Mouse (Mus musculus) thymus, adult 2 months (tissue): ENCODE data around the gene Abr. TPM values are rescaled to one million over a fixed set of nuclear protein-coding genes. Genes with fewer than 3 reads are reported as not detected.

ENCODE experiments used
- DNase-seq: peaks from one replicate; pipeline ENCODE4 v3.0.0; 2021
- H3K27ac ChIP-seq: fragments of 200-500 bp; 2 replicates; pipeline ENCODE4 v1.5.1; 2012; ENCODE audit warnings: low read length, control low read depth; ENCODE audit not compliant: control insufficient read depth, insufficient read depth
- H3K27me3 ChIP-seq: fragments of 200-500 bp; 2 replicates; pipeline ENCODE4 v1.6.1; 2012; ENCODE audit warnings: mild to moderate bottlenecking, low read length, moderate library complexity, mixed read lengths; ENCODE audit not compliant: control insufficient read depth, insufficient read depth
- H3K36me3 ChIP-seq: fragments of 200-500 bp; 2 replicates; pipeline ENCODE4 v1.6.1; 2012; ENCODE audit warnings: mild to moderate bottlenecking, low read length, moderate library complexity; ENCODE audit not compliant: control insufficient read depth, insufficient read depth
- H3K4me1 ChIP-seq: fragments of 200-500 bp; replicated peaks from 2 replicates; pipeline ENCODE4 v1.6.1; 2012; ENCODE audit warnings: low read length; ENCODE audit not compliant: control insufficient read depth, insufficient read depth
- H3K4me3 ChIP-seq: fragments of 200-500 bp; 2 replicates; pipeline ENCODE4 v1.5.1; 2012; ENCODE audit warnings: mild to moderate bottlenecking, low read length, control low read depth, moderate library complexity; ENCODE audit not compliant: control insufficient read depth, insufficient read depth
- CTCF ChIP-seq: fragments of 200-500 bp; IDR thresholded peaks from 2 replicates; pipeline ENCODE4 v1.5.1; 2012; ENCODE audit warnings: mild to moderate bottlenecking, control low read depth, low read length, moderate library complexity, borderline replicate concordance; ENCODE audit not compliant: control insufficient read depth, poor library complexity, insufficient read depth; ENCODE audit errors: extremely low read depth
- POLR2A ChIP-seq: fragments of 200-500 bp; IDR thresholded peaks from 2 replicates; pipeline ENCODE4 v1.6.1; 2012; ENCODE audit warnings: mild to moderate bottlenecking, low read length, control low read depth, moderate library complexity; ENCODE audit not compliant: control insufficient read depth, poor library complexity, insufficient read depth; ENCODE audit errors: extremely low read depth
- WGBS: fragments of 180-500 bp; shearing (Covaris S2); methylation state at CpG from one replicate; pipeline ENCODE4 v1.1.7; 2018; 5-methylcytosine and 5-hydroxymethylcytosine counted together
- polyA plus RNA-seq: library from polyadenylated mRNA; depleted of rRNA; stranded (reverse); fragments of >200 nt; gene quantifications from 2 replicates; pipeline ENCODE4 v1.2.3, GENCODE M21; 2012

The Abr gene
- polyA plus RNA-seq, 1 experiment = 75.0 TPM

- TF ChIP-seq CTCF (no peak), POLR2A (no peak)
- Histone ChIP-seq H3K4me3 (no peak overlapping the region), H3K27me3 (no peaks in the 10 kb centered on the region), H3K27ac (no peak overlapping the region), H3K36me3 (no peaks in the 10 kb centered on the region), H3K4me1 (no peaks in the 10 kb centered on the region)
- DNase-seq = no peak
- 92% methylated on average over 5 of the region's 5 CpGs for WGBS
Measured at GRCm38 (mm10) chr11:76547420-76547819, 74.7 kb downstream of the Abr start.

- TF ChIP-seq POLR2A = no peak
- no peak for TF ChIP-seq CTCF
- H3K27me3 ChIP-seq = no peaks in the 10 kb centered on the region
- WGBS = 88% methylated on average over 4 of the region's 4 CpGs
- H3K36me3 ChIP-seq = no peaks in the 10 kb centered on the region
- H3K4me3 ChIP-seq = no peak overlapping the region
- no peak overlapping the region for H3K27ac ChIP-seq
- H3K4me1 ChIP-seq = no peaks in the 10 kb centered on the region
- no peak for DNase-seq
Measured at GRCm38 (mm10) chr11:76546431-76546830, 75.7 kb downstream of the Abr start.

- no peaks in the 10 kb centered on the region for H3K4me1 ChIP-seq
- no peak for TF ChIP-seq POLR2A
- TF ChIP-seq CTCF = no peak
- no peak for DNase-seq
- no peaks in the 10 kb centered on the region for H3K36me3 ChIP-seq
- H3K27me3 ChIP-seq = no peaks in the 10 kb centered on the region
- no peak overlapping the region for H3K27ac ChIP-seq
- WGBS = 93% methylated on average over 5 of the region's 5 CpGs
- no peak overlapping the region for H3K4me3 ChIP-seq
Measured at GRCm38 (mm10) chr11:76543300-76543699, 78.8 kb downstream of the Abr start.

- 53% methylated on average over 1 of the region's 1 CpGs for WGBS
- Histone ChIP-seq H3K4me3 (no peak overlapping the region), H3K4me1 (no peaks in the 10 kb centered on the region), H3K27ac (no peak overlapping the region), H3K27me3 (no peaks in the 10 kb centered on the region), H3K36me3 (no peaks in the 10 kb centered on the region)
- DNase-seq = peak; percentile 72
- no peak for TF ChIP-seq POLR2A
- TF ChIP-seq CTCF = peak; percentile 71; the same call in 1 of the 2 replicates
Measured at GRCm38 (mm10) chr11:76540973-76541372, 81.1 kb downstream of the Abr start.

- TF ChIP-seq CTCF (no peak), POLR2A (no peak)
Measured at GRCm38 (mm10) chr11:76537401-76537800, 84.7 kb downstream of the Abr start.

GRCm38 (mm10) chr11:76536576-76537354 is 85.3 kb downstream of the Abr start:
- H3K27me3 ChIP-seq = no peaks in the 10 kb centered on the region
- TF ChIP-seq POLR2A (no peak), CTCF (peak; percentile 59; the same call in 1 of the 2 replicates)
- DNase-seq = peak; percentile 29
- 91% methylated on average over 10 of the region's 10 CpGs for WGBS
- H3K36me3 ChIP-seq = no peaks in the 10 kb centered on the region
- H3K27ac ChIP-seq = no peak overlapping the region
- no peak overlapping the region for H3K4me3 ChIP-seq
- H3K4me1 ChIP-seq = no peaks in the 10 kb centered on the region

More at GRCm38 (mm10) chr11:76537401-76537800, 84.7 kb downstream of the Abr start:
- no peaks in the 10 kb centered on the region for H3K4me1 ChIP-seq
- H3K4me3 ChIP-seq = no peak overlapping the region
- no peak for DNase-seq
- no peak overlapping the region for H3K27ac ChIP-seq
- 93% methylated on average over 3 of the region's 3 CpGs for WGBS
- H3K27me3 ChIP-seq = no peaks in the 10 kb centered on the region
- no peaks in the 10 kb centered on the region for H3K36me3 ChIP-seq
